Mouse (Mus musculus): Measurements from ENCODE around the gene Cpne2.

DNA sequence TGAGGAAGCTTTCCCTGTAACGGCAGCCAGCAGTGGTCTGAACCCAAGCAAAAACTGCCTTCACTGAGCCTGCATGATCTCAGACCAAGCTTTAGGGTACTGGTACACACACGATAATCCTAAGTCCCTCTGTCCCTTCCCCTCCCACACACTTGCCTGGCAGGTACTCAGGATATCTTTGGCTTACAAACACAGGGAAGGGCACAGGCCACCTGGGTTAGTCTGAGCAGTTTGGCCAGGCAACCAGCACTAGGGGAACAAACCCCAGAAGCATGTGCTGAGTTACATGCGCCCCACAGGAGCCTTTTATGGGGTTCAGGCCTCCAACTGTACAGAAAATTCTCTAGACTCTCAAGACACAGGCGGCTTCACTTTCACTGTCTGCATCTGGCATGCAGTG, 2.9 kb upstream of the Cpne2 start:
- TF ChIP-seq CTCF (IDR thresholded peaks at IDR 0.05), result no peak
- TF ChIP-seq EP300 (IDR thresholded peaks at IDR 0.05), result no peak

Measured in lung, postnatal 0 days (tissue).